In the genomic region with DNA sequence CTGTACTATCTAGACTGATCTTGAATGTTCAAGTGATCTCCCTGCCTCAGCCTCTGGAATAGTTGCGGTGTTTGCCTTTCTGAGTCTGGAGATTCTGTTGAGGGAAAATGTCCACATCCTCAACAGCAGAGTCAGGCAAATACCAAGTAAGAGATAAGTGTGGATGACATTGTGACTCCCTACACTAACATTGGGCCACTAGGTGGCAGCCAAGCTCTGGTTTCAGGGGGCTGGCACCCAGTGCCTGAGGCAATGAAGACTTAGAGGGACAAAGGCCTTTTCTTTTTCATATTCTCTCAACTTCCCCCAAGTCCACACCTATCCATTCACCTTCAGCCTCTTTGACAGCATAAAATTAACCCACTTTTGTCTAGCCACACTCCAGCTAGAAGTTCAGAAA, we compare ENCODE assay signal across 8 mouse cellular contexts. TPM values are rescaled to one million over a fixed set of nuclear protein-coding genes. Genes with fewer than 3 reads are reported as not detected.
DNase-seq lines count a peak whose midpoint lies in the region; ATAC-seq lines count a peak whose summit lies in the region.

No protein-coding gene starts in this region.

- no peak overlapping the region for H3K27ac ChIP-seq in hindbrain, embryonic 16.5 days (ENCODE audit: low read depth, low read length)

- H3K27me3 ChIP-seq in hindbrain, embryonic 16.5 days (replicated peaks; ENCODE audit: control insufficient read depth, insufficient read depth, low read length), result no peaks in the 10 kb centered on the region

- WGBS in hindbrain, embryonic 16.5 days, result 29% methylated on average over 1 of the region's 1 CpGs

- H3K9ac ChIP-seq in hindbrain, embryonic 16.5 days (ENCODE audit: low read depth, low read length), result no peak overlapping the region

- no peak overlapping the region for H3K4me3 ChIP-seq in hindbrain, embryonic 16.5 days (ENCODE audit: low read length)

- no peaks in the 10 kb centered on the region for H3K4me1 ChIP-seq in hindbrain, embryonic 16.5 days (ENCODE audit: control insufficient read depth, insufficient read depth, low read depth, low read length)

- H3K9me3 ChIP-seq in hindbrain, embryonic 16.5 days (ENCODE audit: control insufficient read depth, low read length), result no peaks in the 10 kb centered on the region

- peak; percentile 80 for ATAC-seq in hindbrain, embryonic 16.5 days
- ATAC-seq in megakaryocyte progenitor cell, adult 5-6 weeks (replicated peaks; ENCODE audit: poor library complexity), result peak; percentile 83

- H3K36me3 ChIP-seq in hindbrain, embryonic 16.5 days (ENCODE audit: control insufficient read depth, insufficient read depth, low read length), result no peaks in the 10 kb centered on the region

- peak; percentile 81 for DNase-seq in WW6 (ENCODE audit: low read depth, low spot score)
- DNase-seq in cerebellum, postnatal 10 days, result peak; percentile 96 to 98
- DNase-seq in frontal cortex, postnatal 36 days (ENCODE audit: low spot score in 2 of 2), result peak; percentile 76 to 81
- DNase-seq in left cerebral cortex, adult 11 months (ENCODE audit: low spot score), result peak; percentile 67
- peak; percentile 76 for DNase-seq in right cerebral cortex, postnatal 25 days
- DNase-seq in urinary bladder, postnatal 25 days (ENCODE audit: low spot score), result peak; percentile 86

- H3K4me2 ChIP-seq in hindbrain, embryonic 16.5 days (ENCODE audit: low read length), result no peak overlapping the region

RNA-seq across cellular contexts. Expression of a gene that starts 15.6 kb away (rescaled TPM):
- 4.0 and 9.2 TPM in 2 replicates for polyA plus RNA-seq in hindbrain, embryonic 16.5 days (2015; fragmentation: Nextera tagmentation; extraction: Ambion mirVana)
- total RNA-seq in megakaryocyte progenitor cell, adult 5-6 weeks (2015), result not detected in 2 replicates
- total RNA-seq in megakaryocyte progenitor cell, adult 5-6 weeks (2017), result 0.10 TPM in 1 of 2 replicates, not detected in the other

RNA-seq across cellular contexts. Expression of a gene that starts 20.3 kb away (rescaled TPM):
- polyA plus RNA-seq in hindbrain, embryonic 16.5 days (2015; fragmentation: Nextera tagmentation; extraction: Ambion mirVana), result 43.0 and 46.2 TPM in 2 replicates
- 16.3 and 17.6 TPM in 2 replicates for total RNA-seq in megakaryocyte progenitor cell, adult 5-6 weeks (2015)
- 8.8 and 15.3 TPM in 2 replicates for total RNA-seq in megakaryocyte progenitor cell, adult 5-6 weeks (2017)

RNA-seq across cellular contexts. Expression of a gene that starts 32.1 kb away (rescaled TPM):
- 12.5 and 13.9 TPM in 2 replicates for polyA plus RNA-seq in hindbrain, embryonic 16.5 days (2015; fragmentation: Nextera tagmentation; extraction: Ambion mirVana)
- 1.3 and 1.5 TPM in 2 replicates for total RNA-seq in megakaryocyte progenitor cell, adult 5-6 weeks (2015)
- 0.17 and 0.21 TPM in 2 replicates for total RNA-seq in megakaryocyte progenitor cell, adult 5-6 weeks (2017)

RNA-seq across cellular contexts. Expression of a gene that starts 42.0 kb away (rescaled TPM):
- polyA plus RNA-seq in hindbrain, embryonic 16.5 days (2015; fragmentation: Nextera tagmentation; extraction: Ambion mirVana), result 176 and 225 TPM in 2 replicates
- 17.8 and 17.9 TPM in 2 replicates for total RNA-seq in megakaryocyte progenitor cell, adult 5-6 weeks (2015)
- total RNA-seq in megakaryocyte progenitor cell, adult 5-6 weeks (2017), result 11.8 and 23.4 TPM in 2 replicates
